Mouse (Mus musculus) testis, adult 2 months (tissue): ENCODE measurements around the gene Kcnk4. TPM values are rescaled to one million over a fixed set of nuclear protein-coding genes. Genes with fewer than 3 reads are reported as not detected.

Experiments used
- H3K27ac ChIP-seq: fragments of 200-500 bp; 2 replicates; pipeline ENCODE4 v1.5.1; 2012; ENCODE audit warnings: low read depth, low read length; ENCODE audit not compliant: control insufficient read depth, insufficient read depth
- H3K27me3 ChIP-seq: fragments of 200-500 bp; 2 replicates; pipeline ENCODE4 v1.6.1; 2012; ENCODE audit warnings: mild to moderate bottlenecking, low read length, moderate library complexity; ENCODE audit not compliant: control insufficient read depth, insufficient read depth
- H3K36me3 ChIP-seq: fragments of 200-500 bp; 2 replicates; pipeline ENCODE4 v1.6.1; 2012; ENCODE audit warnings: mild to moderate bottlenecking, low read length; ENCODE audit not compliant: control insufficient read depth, insufficient read depth
- H3K4me1 ChIP-seq: fragments of 200-500 bp; 2 replicates; pipeline ENCODE4 v1.6.1; 2012; ENCODE audit warnings: low read length; ENCODE audit not compliant: control insufficient read depth, insufficient read depth
- H3K4me3 ChIP-seq: fragments of 200-500 bp; 2 replicates; pipeline ENCODE4 v1.5.1; 2012; ENCODE audit warnings: low read depth, mild to moderate bottlenecking, low read length, moderate library complexity, mixed read lengths; ENCODE audit not compliant: control insufficient read depth
- CTCF ChIP-seq: fragments of 200-500 bp; IDR thresholded peaks from 2 replicates; pipeline ENCODE4 v1.5.1; 2012; ENCODE audit warnings: low read depth, mild to moderate bottlenecking, inconsistent platforms, low read length, moderate library complexity; ENCODE audit not compliant: control insufficient read depth, insufficient read depth, insufficient replicate concordance
- POLR2A ChIP-seq: fragments of 200-500 bp; IDR thresholded peaks from 2 replicates; pipeline ENCODE4 v1.6.1; 2012; ENCODE audit warnings: low read depth, mild to moderate bottlenecking, inconsistent platforms, low read length, moderate library complexity; ENCODE audit not compliant: control insufficient read depth
- polyA plus RNA-seq: library from polyadenylated mRNA; depleted of rRNA; stranded (reverse); fragments of >200 nt; gene quantifications from 2 replicates; pipeline ENCODE4 v1.2.3, GENCODE M21; 2012; rRNA removed

Kcnk4 gene
- polyA plus RNA-seq, 1 experiment: 1.5 TPM

GRCm38 (mm10) chr19:6875834-6876233 is 58.5 kb downstream of the Kcnk4 start:
- Histone ChIP-seq H3K36me3 (no peaks in the 10 kb centered on the region), H3K4me3 (no peak overlapping the region), H3K27ac (no peak overlapping the region), H3K4me1 (no peaks in the 10 kb centered on the region), H3K27me3 (no peaks in the 10 kb centered on the region)
- TF ChIP-seq CTCF (no peak), POLR2A (no peak)

GRCm38 (mm10) chr19:6874257-6874656 is 60.1 kb downstream of the Kcnk4 start:
- no peaks in the 10 kb centered on the region for H3K27me3 ChIP-seq
- no peaks in the 10 kb centered on the region for H3K4me1 ChIP-seq
- TF ChIP-seq CTCF (no peak), POLR2A (no peak)
- no peak overlapping the region for H3K4me3 ChIP-seq
- no peaks in the 10 kb centered on the region for H3K36me3 ChIP-seq
- H3K27ac ChIP-seq: no peak overlapping the region

Other genes starting within 250 kb of the Kcnk4 start
- 12.5 and 16.4 TPM in 2 replicates for gene Rps6ka4, start 93.9 kb downstream of the Kcnk4 start, polyA plus RNA-seq
- gene Ccdc88b, start 76.3 kb downstream of the Kcnk4 start, polyA plus RNA-seq: 33.5 and 39.8 TPM in 2 replicates
- gene Trmt112, start 24.8 kb downstream of the Kcnk4 start, polyA plus RNA-seq: 52.9 and 64.6 TPM in 2 replicates
- gene Prdx5, start 24.4 kb downstream of the Kcnk4 start, polyA plus RNA-seq: 120 and 133 TPM in 2 replicates
- gene Esrra, start 12.7 kb downstream of the Kcnk4 start, polyA plus RNA-seq: 13.3 and 16.6 TPM in 2 replicates
- gene Catsperz, start 9.1 kb downstream of the Kcnk4 start, polyA plus RNA-seq: 1,294 and 1,426 TPM in 2 replicates
- 78.8 and 91.6 TPM in 2 replicates for gene Bad, start 7.3 kb upstream of the Kcnk4 start, polyA plus RNA-seq
- 205 and 212 TPM in 2 replicates for gene Gpr137, start 8.0 kb upstream of the Kcnk4 start, polyA plus RNA-seq
- 139 and 154 TPM in 2 replicates for gene Ppp1r14b, start 40.5 kb upstream of the Kcnk4 start, polyA plus RNA-seq
- gene Plcb3, start 42.0 kb upstream of the Kcnk4 start, polyA plus RNA-seq: 13.9 and 14.6 TPM in 2 replicates
- 28.3 and 29.1 TPM in 2 replicates for gene Fkbp2, start 46.0 kb upstream of the Kcnk4 start, polyA plus RNA-seq
- gene Vegfb, start 53.1 kb upstream of the Kcnk4 start, polyA plus RNA-seq: 7.5 and 8.4 TPM in 2 replicates
- 109 and 123 TPM in 2 replicates for gene Dnajc4, start 58.1 kb upstream of the Kcnk4 start, polyA plus RNA-seq
- 8.6 and 10.0 TPM in 2 replicates for gene Nudt22, start 61.6 kb upstream of the Kcnk4 start, polyA plus RNA-seq
- gene Trpt1, start 61.6 kb upstream of the Kcnk4 start, polyA plus RNA-seq: 6.6 and 6.7 TPM in 2 replicates
- gene Fermt3, start 85.0 kb upstream of the Kcnk4 start, polyA plus RNA-seq: 1.3 and 1.4 TPM in 2 replicates
- 53.1 and 54.5 TPM in 2 replicates for gene Stip1, start 105.5 kb upstream of the Kcnk4 start, polyA plus RNA-seq
- 39.2 and 47.3 TPM in 2 replicates for gene Macrod1, start 122.3 kb upstream of the Kcnk4 start, polyA plus RNA-seq
- gene Flrt1, start 171.2 kb upstream of the Kcnk4 start, polyA plus RNA-seq: 2.3 and 3.1 TPM in 2 replicates